Mouse (Mus musculus) intestine, postnatal 0 days (tissue): Measurements from ENCODE around the gene Gm2a. TPM values are rescaled to one million over a fixed set of nuclear protein-coding genes. Genes with fewer than 3 reads are reported as not detected.

Source experiments
- ATAC-seq: fragments of 200-750 bp; cut with Nextera tagmentation; 2 replicates; pipeline ENCODE4 v1.8.0; 2017; ENCODE audit warnings: mild to moderate bottlenecking, moderate TSS enrichment, moderate library complexity
- H3K27ac ChIP-seq: fragments of 300-500 bp; sonication (generic); 2 replicates; pipeline ENCODE4 v1.5.1; 2014; ENCODE audit warnings: mild to moderate bottlenecking, low read depth, low read length, moderate library complexity
- H3K27me3 ChIP-seq: fragments of 300-500 bp; sonication (generic); replicated peaks from 2 replicates; pipeline ENCODE4 v1.6.1; 2014; ENCODE audit warnings: low read length, mixed read lengths; ENCODE audit not compliant: control insufficient read depth, insufficient read depth
- H3K36me3 ChIP-seq: fragments of 300-500 bp; sonication (generic); 2 replicates; pipeline ENCODE4 v1.6.1; 2014; ENCODE audit warnings: mild to moderate bottlenecking, moderate library complexity; ENCODE audit not compliant: control insufficient read depth, insufficient read depth
- H3K4me1 ChIP-seq: fragments of 300-500 bp; sonication (generic); replicated peaks from 2 replicates; pipeline ENCODE4 v1.6.1; 2014; ENCODE audit warnings: antibody characterized with exemption, low read length, mixed read lengths; ENCODE audit not compliant: control insufficient read depth, insufficient read depth
- H3K4me2 ChIP-seq: fragments of 300-500 bp; sonication (generic); replicated peaks from 2 replicates; pipeline ENCODE4 v1.6.1; 2014; ENCODE audit warnings: low read depth, mild to moderate bottlenecking, moderate library complexity
- H3K4me3 ChIP-seq: fragments of 300-500 bp; sonication (generic); 2 replicates; pipeline ENCODE4 v1.5.1; 2014; ENCODE audit warnings: low read depth, low read length
- H3K9ac ChIP-seq: fragments of 300-500 bp; sonication (generic); 2 replicates; pipeline ENCODE4 v1.6.1; 2014; ENCODE audit warnings: mild to moderate bottlenecking, low read depth, low read length
- H3K9me3 ChIP-seq: fragments of 300-500 bp; sonication (generic); 2 replicates; pipeline ENCODE4 v1.6.1; 2016; ENCODE audit warnings: mixed run types; ENCODE audit not compliant: control insufficient read depth
- CTCF ChIP-seq: sonication (generic); IDR thresholded peaks from 2 replicates; pipeline ENCODE4 v1.5.1; 2016; ENCODE audit warnings: low read depth, mild to moderate bottlenecking, control low read depth, antibody characterized with exemption, moderate library complexity
- WGBS: fragments of 180-500 bp; shearing (Covaris S2); extraction: QIAGEN DNeasy Blood & Tissue Kit; methylation state at CpG from one replicate; pipeline ENCODE4 v1.1.7; 2014; 5-methylcytosine and 5-hydroxymethylcytosine counted together
- polyA plus RNA-seq: library from polyadenylated mRNA; unstranded; fragments of >200 nt; fragmentation: Nextera tagmentation; extraction: Ambion mirVana; gene quantifications from 2 replicates; pipeline ENCODE4 v1.2.1, GENCODE M21; 2015

Gene Gm2a
- polyA plus RNA-seq, 1 experiment from 2014 or later = 15.4 TPM

- no peak for ATAC-seq
- Histone ChIP-seq H3K27ac (no peak overlapping the region), H3K4me2 (no peak overlapping the region), H3K4me3 (no peak overlapping the region), H3K9ac (no peak overlapping the region), H3K9me3 (no peaks in the 10 kb centered on the region), H3K36me3 (no peaks in the 10 kb centered on the region), H3K27me3 (no peaks in the 10 kb centered on the region), H3K4me1 (no peaks in the 10 kb centered on the region)
- TF ChIP-seq CTCF = no peak
- WGBS = 91% methylated on average over 8 of the region's 8 CpGs
These were observed 1.3 kb downstream of the Gm2a start for GRCm38 (mm10) chr11:55099019-55099771.

GRCm38 (mm10) chr11:55099868-55100267, 2.0 kb downstream of the Gm2a start:
- Histone ChIP-seq H3K4me3 (no peak overlapping the region), H3K4me2 (no peak overlapping the region), H3K4me1 (no peaks in the 10 kb centered on the region), H3K27ac (no peak overlapping the region), H3K9ac (no peak overlapping the region), H3K27me3 (no peaks in the 10 kb centered on the region), H3K36me3 (no peaks in the 10 kb centered on the region), H3K9me3 (no peaks in the 10 kb centered on the region)
- TF ChIP-seq CTCF = no peak
- WGBS = 78% methylated on average over 4 of the region's 4 CpGs
- no peak for ATAC-seq

DNA sequence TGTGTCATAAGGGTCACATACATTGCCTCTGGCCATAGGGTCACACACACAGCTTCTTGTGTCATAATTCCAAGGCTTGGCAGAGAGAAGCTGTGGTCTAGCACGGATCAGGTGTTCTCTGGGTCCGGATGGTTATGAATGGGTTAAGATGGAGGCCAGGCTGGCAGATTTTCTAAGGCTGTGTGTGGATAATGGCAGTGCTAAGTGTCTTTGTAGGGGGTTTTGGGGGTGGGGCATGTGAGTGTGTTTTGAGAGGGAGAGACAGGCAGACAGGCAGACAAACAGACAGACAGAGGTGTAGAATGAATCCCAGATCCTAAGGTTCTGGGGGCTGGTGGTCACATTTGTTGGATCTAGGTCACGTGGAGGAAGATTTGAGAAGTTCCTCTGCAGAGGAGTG, 4.1 kb downstream of the Gm2a start:
- no peak for TF ChIP-seq CTCF
- WGBS = 87% methylated on average over 3 of the region's 3 CpGs
- no peaks in the 10 kb centered on the region for H3K36me3 ChIP-seq

GRCm38 (mm10) chr11:55103229-55103628, 5.3 kb downstream of the Gm2a start:
- no peak for ATAC-seq
- Histone ChIP-seq H3K27me3 (no peaks in the 10 kb centered on the region), H3K4me1 (no peaks in the 10 kb centered on the region), H3K9me3 (no peaks in the 10 kb centered on the region), H3K9ac (no peak overlapping the region), H3K27ac (no peak overlapping the region), H3K36me3 (no peaks in the 10 kb centered on the region), H3K4me2 (no peak overlapping the region), H3K4me3 (no peak overlapping the region)
- TF ChIP-seq CTCF = no peak
- WGBS = 93% methylated on average over 3 of the region's 3 CpGs

More for the DNA sequence above, 4.1 kb downstream of the Gm2a start:
- H3K9ac ChIP-seq = no peak overlapping the region
- H3K27me3 ChIP-seq = no peaks in the 10 kb centered on the region
- no peak overlapping the region for H3K4me2 ChIP-seq
- H3K4me3 ChIP-seq = no peak overlapping the region
- H3K4me1 ChIP-seq = no peaks in the 10 kb centered on the region
- ATAC-seq = no peak
- no peaks in the 10 kb centered on the region for H3K9me3 ChIP-seq
- no peak overlapping the region for H3K27ac ChIP-seq

- Histone ChIP-seq H3K4me1 (no peaks in the 10 kb centered on the region), H3K27ac (no peak overlapping the region), H3K4me3 (no peak overlapping the region), H3K36me3 (no peaks in the 10 kb centered on the region), H3K9ac (no peak overlapping the region), H3K9me3 (no peaks in the 10 kb centered on the region), H3K4me2 (no peak overlapping the region), H3K27me3 (no peaks in the 10 kb centered on the region)
- no peak for TF ChIP-seq CTCF
- ATAC-seq = no peak
- 63% methylated on average over 4 of the region's 4 CpGs for WGBS
These were observed 7.5 kb downstream of the Gm2a start for GRCm38 (mm10) chr11:55105389-55105788.

DNA sequence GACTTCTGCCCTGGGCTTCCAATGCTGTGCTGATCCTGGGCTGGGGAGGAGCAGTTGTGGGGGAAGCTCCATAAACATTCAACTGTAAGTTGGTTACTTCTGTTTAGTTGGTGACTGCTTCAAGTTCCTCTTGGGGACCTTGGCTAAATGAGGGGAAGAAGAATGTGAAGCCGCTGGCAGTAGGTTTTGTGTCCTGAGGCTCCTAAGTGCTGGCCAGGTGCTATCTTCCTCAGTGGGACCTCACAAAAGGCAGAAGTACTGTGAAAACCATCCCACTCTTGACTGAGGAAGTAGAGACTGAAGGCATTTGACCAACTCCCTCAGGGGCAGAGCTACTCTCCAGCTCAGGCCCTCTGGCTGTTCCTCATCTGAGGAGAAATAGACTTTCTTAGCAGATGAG, 8.7 kb downstream of the Gm2a start:
- no peak for ATAC-seq

More for the DNA sequence above, 8.7 kb downstream of the Gm2a start:
- no peak overlapping the region for H3K27ac ChIP-seq
- no peaks in the 10 kb centered on the region for H3K36me3 ChIP-seq
- no peak for TF ChIP-seq CTCF
- WGBS = 86% methylated on average over 1 of the region's 1 CpGs
- no peak overlapping the region for H3K9ac ChIP-seq
- no peak overlapping the region for H3K4me3 ChIP-seq
- H3K4me2 ChIP-seq = no peak overlapping the region
- H3K9me3 ChIP-seq = no peaks in the 10 kb centered on the region
- no peaks in the 10 kb centered on the region for H3K4me1 ChIP-seq
- H3K27me3 ChIP-seq = no peaks in the 10 kb centered on the region
